Comparison of ENCODE assay signal across 8 mouse cellular contexts in genomic region chr13:18698518-18699065, GRCm38 (mm10). TPM values are rescaled to one million over a fixed set of nuclear protein-coding genes. Genes with fewer than 3 reads are reported as not detected.
A peak's percentile ranks its signal among the peaks of the same experiment; 100 is the strongest.
DNase-seq lines count a peak whose midpoint lies in the region; ATAC-seq lines count a peak whose summit lies in the region.

No protein-coding gene starts in this region.

- H3K4me2 ChIP-seq in hindbrain, embryonic 14.5 days (replicated peaks), result no peak overlapping the region
- no peak overlapping the region; the same call in 1 of the 2 replicates for H3K4me2 ChIP-seq in limb, embryonic 13.5 days (replicated peaks)

- peak; percentile 2 to 24 for DNase-seq in heart, postnatal 10 days
- DNase-seq in heart, adult 11 months, result no peak
- DNase-seq in ES-CJ7 (ENCODE audit: low read depth, low spot score), result peak; percentile 23
- peak; percentile 68 for DNase-seq in embryo, embryonic 11 days
- peak; percentile 78 for DNase-seq in hindbrain, embryonic 14.5 days (ENCODE audit: low spot score)
- DNase-seq in right cerebral cortex, adult 18-20 months, result peak; percentile 62
- no peak for DNase-seq in urinary bladder, postnatal 10 days (ENCODE audit: low spot score)

- H3K4me1 ChIP-seq in hindbrain, embryonic 14.5 days (replicated peaks; ENCODE audit: control insufficient read depth, insufficient read depth, low read length), result no peaks in the 10 kb centered on the region
- H3K4me1 ChIP-seq in limb, embryonic 13.5 days, result no peaks in the 10 kb centered on the region

- peak; percentile 80 for ATAC-seq in hindbrain, embryonic 14.5 days (ENCODE audit: low FRiP score)
- peak; percentile 57; the same call in 1 of the 2 replicates for ATAC-seq in limb, embryonic 13.5 days (ENCODE audit: low FRiP score, low read depth)

- H3K27ac ChIP-seq in hindbrain, embryonic 14.5 days, result no peak overlapping the region
- no peak overlapping the region for H3K27ac ChIP-seq in limb, embryonic 13.5 days

- H3K9me3 ChIP-seq in hindbrain, embryonic 14.5 days (ENCODE audit: control insufficient read depth, low read length), result no peaks in the 10 kb centered on the region
- H3K9me3 ChIP-seq in limb, embryonic 13.5 days, result no peaks in the 10 kb centered on the region

- no peak overlapping the region for H3K4me3 ChIP-seq in hindbrain, embryonic 14.5 days (replicated peaks; ENCODE audit: low read length)
- H3K4me3 ChIP-seq in limb, embryonic 13.5 days, result no peak overlapping the region

- H3K9ac ChIP-seq in hindbrain, embryonic 14.5 days, result no peak overlapping the region
- no peak overlapping the region for H3K9ac ChIP-seq in limb, embryonic 13.5 days

- H3K36me3 ChIP-seq in hindbrain, embryonic 14.5 days (replicated peaks; ENCODE audit: control insufficient read depth, insufficient read depth), result no peaks in the 10 kb centered on the region
- no peaks in the 10 kb centered on the region for H3K36me3 ChIP-seq in limb, embryonic 13.5 days

- intact Hi-C loops in heart, postnatal 10 days (cut with DNase I), result loop anchor here (5.0 kb wide), 2 partner anchors 576 to 641 kb away; no protein-coding TSS in a partner anchor

- no peaks in the 10 kb centered on the region for H3K27me3 ChIP-seq in hindbrain, embryonic 14.5 days (ENCODE audit: control insufficient read depth, insufficient read depth, low read length)
- H3K27me3 ChIP-seq in limb, embryonic 13.5 days, result no peaks in the 10 kb centered on the region

- WGBS in hindbrain, embryonic 14.5 days, result 39% methylated on average over 7 of the region's 7 CpGs
- 32% methylated on average over 7 of the region's 7 CpGs for WGBS in limb, embryonic 13.5 days

RNA-seq across cellular contexts. Expression of gene Vps41, which starts 18.5 kb away (rescaled TPM):
- 10 to 100 TPM; 38.3 to 42.5 TPM for total RNA-seq in heart, postnatal 10 days (2021)
- 130 and 139 TPM in 2 replicates for polyA plus RNA-seq in hindbrain, embryonic 14.5 days (2014; fragmentation: Nextera tagmentation; extraction: Ambion mirVana)
- polyA plus RNA-seq in limb, embryonic 13.5 days (2015; fragmentation: Nextera tagmentation; extraction: Ambion mirVana), result 70.1 and 71.0 TPM in 2 replicates

Comparison
In these comparisons a context has a peak if more than half of its experiments do, and no peak if none do; other contexts are left out.
1. DNase-seq: peak in heart, postnatal 10 days (2 of 2), ES-CJ7 (single experiment), embryo, embryonic 11 days (single experiment), hindbrain, embryonic 14.5 days (single experiment) and right cerebral cortex, adult 18-20 months (single experiment); none in heart, adult 11 months (single experiment) and urinary bladder, postnatal 10 days (single experiment).